Mouse (Mus musculus) forebrain, embryonic 10.5 days (tissue): ENCODE data around the gene Smpd3. TPM values are rescaled to one million over a fixed set of nuclear protein-coding genes. Genes with fewer than 3 reads are reported as not detected.

Source experiments
- DNase-seq: peaks from one replicate; pipeline ENCODE4 v3.0.0-alpha.2; 2017; ENCODE audit warnings: low spot score; ENCODE audit errors: extremely low spot score
- H3K27ac ChIP-seq: fragments of 300-500 bp; sonication (generic); 2 replicates; pipeline ENCODE4 v1.5.1; 2016; ENCODE audit warnings: mild to moderate bottlenecking
- H3K27me3 ChIP-seq: fragments of 300-500 bp; sonication (generic); 2 replicates; pipeline ENCODE4 v1.6.1; 2016; ENCODE audit warnings: mild to moderate bottlenecking; ENCODE audit not compliant: poor library complexity, severe bottlenecking
- H3K36me3 ChIP-seq: fragments of 300-500 bp; sonication (generic); replicated peaks from 2 replicates; pipeline ENCODE4 v1.6.1; 2016; ENCODE audit warnings: mild to moderate bottlenecking, moderate library complexity
- H3K4me1 ChIP-seq: fragments of 300-500 bp; sonication (generic); 2 replicates; pipeline ENCODE4 v1.6.1; 2016
- H3K4me3 ChIP-seq: fragments of 300-500 bp; sonication (generic); 2 replicates; pipeline ENCODE4 v1.5.1; 2016; ENCODE audit warnings: mild to moderate bottlenecking, moderate library complexity
- H3K9me3 ChIP-seq: fragments of 300-500 bp; sonication (generic); 2 replicates; pipeline ENCODE4 v1.6.1; 2016; ENCODE audit warnings: mild to moderate bottlenecking, moderate library complexity
- WGBS: fragments of 180-500 bp; shearing (Covaris S2); methylation state at CpG from one replicate; pipeline ENCODE4 v1.1.7; 2016; 5-methylcytosine and 5-hydroxymethylcytosine counted together
- polyA plus RNA-seq: library from polyadenylated mRNA; unstranded; fragments of >200 nt; fragmentation: Nextera tagmentation; extraction: Ambion mirVana; gene quantifications from 2 replicates; pipeline ENCODE4 v1.2.1, GENCODE M21; 2016

The Smpd3 gene
- 5.3 and 6.2 TPM in 2 replicates for polyA plus RNA-seq

GRCm38 (mm10) chr8:106337852-106338521 is at the start of gene Smpd3:
Gene Smpd3 (minus strand): TSS chr8:106337988.
- peaks cover 36% of the 10 kb centered on the region for H3K4me1 ChIP-seq
- no peaks in the 10 kb centered on the region for H3K9me3 ChIP-seq
- peak; percentile 100 for DNase-seq
- H3K27ac ChIP-seq, result peak within 1 kb of the TSS; percentile 86
- WGBS, result under 1% methylated on average over 45 of the region's 45 CpGs
- peak within 1 kb of the TSS; percentile 64 for H3K4me3 ChIP-seq
- H3K27me3 ChIP-seq, result peaks cover 32% of the 10 kb centered on the region
- no peaks in the 10 kb centered on the region for H3K36me3 ChIP-seq

GRCm38 (mm10) chr8:106381026-106381425 is 43.2 kb upstream of the Smpd3 start:
- H3K9me3 ChIP-seq, result no peaks in the 10 kb centered on the region
- no peak for DNase-seq
- peaks cover 15% of the 10 kb centered on the region for H3K4me1 ChIP-seq
- H3K27me3 ChIP-seq, result no peaks in the 10 kb centered on the region
- H3K27ac ChIP-seq, result no peak overlapping the region
- no peak overlapping the region for H3K4me3 ChIP-seq
- no peaks in the 10 kb centered on the region for H3K36me3 ChIP-seq
- 90% methylated on average over 6 of the region's 6 CpGs for WGBS

GRCm38 (mm10) chr8:106379357-106379756 is 41.6 kb upstream of the Smpd3 start:
- H3K9me3 ChIP-seq, result no peaks in the 10 kb centered on the region
- 84% methylated on average over 5 of the region's 5 CpGs for WGBS

GRCm38 (mm10) chr8:106378501-106379048 is 40.8 kb upstream of the Smpd3 start:
- H3K27ac ChIP-seq, result no peak overlapping the region
- no peak overlapping the region for H3K4me3 ChIP-seq
- H3K27me3 ChIP-seq, result no peaks in the 10 kb centered on the region
- DNase-seq, result no peak
- H3K36me3 ChIP-seq, result no peaks in the 10 kb centered on the region
- H3K9me3 ChIP-seq, result no peaks in the 10 kb centered on the region
- WGBS, result 76% methylated on average over 7 of the region's 7 CpGs
- H3K4me1 ChIP-seq, result peaks cover 14% of the 10 kb centered on the region

More at GRCm38 (mm10) chr8:106379357-106379756, 41.6 kb upstream of the Smpd3 start:
- H3K27ac ChIP-seq, result no peak overlapping the region
- DNase-seq, result no peak
- H3K27me3 ChIP-seq, result no peaks in the 10 kb centered on the region
- H3K4me1 ChIP-seq, result peaks cover 15% of the 10 kb centered on the region
- H3K36me3 ChIP-seq, result no peaks in the 10 kb centered on the region
- H3K4me3 ChIP-seq, result no peak overlapping the region

- Histone ChIP-seq H3K9me3 (no peaks in the 10 kb centered on the region), H3K4me3 (no peak overlapping the region), H3K27me3 (no peaks in the 10 kb centered on the region), H3K36me3 (no peaks in the 10 kb centered on the region), H3K4me1 (peaks cover 6% of the 10 kb centered on the region; the same call in 1 of the 2 replicates), H3K27ac (no peak overlapping the region)
- no peak for DNase-seq
- 37% methylated on average over 9 of the region's 9 CpGs for WGBS
Observed at GRCm38 (mm10) chr8:106376862-106377261, 39.1 kb upstream of the Smpd3 start.

- Histone ChIP-seq H3K36me3 (no peaks in the 10 kb centered on the region), H3K9me3 (no peaks in the 10 kb centered on the region), H3K27ac (no peak overlapping the region), H3K27me3 (no peaks in the 10 kb centered on the region), H3K4me3 (no peak overlapping the region), H3K4me1 (peaks cover 6% of the 10 kb centered on the region; the same call in 1 of the 2 replicates)
- 82% methylated on average over 7 of the region's 7 CpGs for WGBS
- DNase-seq, result no peak
Observed at GRCm38 (mm10) chr8:106375957-106376356, 38.2 kb upstream of the Smpd3 start.

GRCm38 (mm10) chr8:106369069-106369468 is 31.3 kb upstream of the Smpd3 start:
- Histone ChIP-seq H3K27me3 (no peaks in the 10 kb centered on the region), H3K36me3 (no peaks in the 10 kb centered on the region), H3K4me3 (no peak overlapping the region), H3K4me1 (peaks cover 12% of the 10 kb centered on the region), H3K27ac (no peak overlapping the region), H3K9me3 (peaks cover 7% of the 10 kb centered on the region; the same call in 1 of the 2 replicates)
- 90% methylated on average over 7 of the region's 7 CpGs for WGBS
- no peak for DNase-seq

GRCm38 (mm10) chr8:106368501-106368900 is 30.7 kb upstream of the Smpd3 start:
- Histone ChIP-seq H3K36me3 (no peaks in the 10 kb centered on the region), H3K4me1 (peaks cover 12% of the 10 kb centered on the region), H3K9me3 (peaks cover 7% of the 10 kb centered on the region; the same call in 1 of the 2 replicates), H3K4me3 (no peak overlapping the region), H3K27ac (no peak overlapping the region), H3K27me3 (no peaks in the 10 kb centered on the region)
- DNase-seq, result no peak
- 67% methylated on average over 3 of the region's 3 CpGs for WGBS

- no peaks in the 10 kb centered on the region for H3K27me3 ChIP-seq
- 92% methylated on average over 5 of the region's 5 CpGs for WGBS
- no peak for DNase-seq
- no peaks in the 10 kb centered on the region for H3K36me3 ChIP-seq
- peaks cover 12% of the 10 kb centered on the region for H3K4me1 ChIP-seq
- peaks cover 7% of the 10 kb centered on the region; the same call in 1 of the 2 replicates for H3K9me3 ChIP-seq
- H3K27ac ChIP-seq, result no peak overlapping the region
- H3K4me3 ChIP-seq, result no peak overlapping the region
Observed at GRCm38 (mm10) chr8:106364837-106365236, 27.0 kb upstream of the Smpd3 start.

- 85% methylated on average over 8 of the region's 8 CpGs for WGBS
- no peak overlapping the region for H3K27ac ChIP-seq
Observed at GRCm38 (mm10) chr8:106364278-106364677, 26.5 kb upstream of the Smpd3 start.

GRCm38 (mm10) chr8:106363321-106363720 is 25.5 kb upstream of the Smpd3 start:
- Histone ChIP-seq H3K4me1 (peaks cover 12% of the 10 kb centered on the region), H3K36me3 (no peaks in the 10 kb centered on the region), H3K27me3 (no peaks in the 10 kb centered on the region), H3K27ac (no peak overlapping the region), H3K9me3 (peaks cover 2% of the 10 kb centered on the region; the same call in 1 of the 2 replicates), H3K4me3 (no peak overlapping the region)
- WGBS, result 89% methylated on average over 8 of the region's 8 CpGs
- no peak for DNase-seq

More at GRCm38 (mm10) chr8:106364278-106364677, 26.5 kb upstream of the Smpd3 start:
- DNase-seq, result no peak
- H3K4me3 ChIP-seq, result no peak overlapping the region
- H3K36me3 ChIP-seq, result no peaks in the 10 kb centered on the region
- H3K4me1 ChIP-seq, result peaks cover 12% of the 10 kb centered on the region
- no peaks in the 10 kb centered on the region for H3K27me3 ChIP-seq
- peaks cover 7% of the 10 kb centered on the region; the same call in 1 of the 2 replicates for H3K9me3 ChIP-seq

- 82% methylated on average over 4 of the region's 4 CpGs for WGBS
- H3K27me3 ChIP-seq, result no peaks in the 10 kb centered on the region
- H3K9me3 ChIP-seq, result no peaks in the 10 kb centered on the region
- no peak overlapping the region for H3K4me3 ChIP-seq
- H3K4me1 ChIP-seq, result 0 out of 2 replicates have a peak, but pooled peaks cover 2% of the 10 kb centered on the region
- no peak overlapping the region for H3K27ac ChIP-seq
- DNase-seq, result no peak
- no peaks in the 10 kb centered on the region for H3K36me3 ChIP-seq
Observed at GRCm38 (mm10) chr8:106359650-106360338, 22.0 kb upstream of the Smpd3 start.

GRCm38 (mm10) chr8:106351135-106351534 is 13.3 kb upstream of the Smpd3 start:
- no peak overlapping the region for H3K4me3 ChIP-seq
- H3K9me3 ChIP-seq, result no peaks in the 10 kb centered on the region
- WGBS, result 76% methylated on average over 2 of the region's 2 CpGs
- H3K27ac ChIP-seq, result no peak overlapping the region
- no peaks in the 10 kb centered on the region for H3K36me3 ChIP-seq
- peaks cover 10% of the 10 kb centered on the region for H3K4me1 ChIP-seq
- no peaks in the 10 kb centered on the region for H3K27me3 ChIP-seq
- no peak for DNase-seq
